Mouse (Mus musculus) right cerebral cortex, postnatal 25 days (tissue): ENCODE results near the gene Ccdc148.

ENCODE experiments used
- DNase-seq: peaks from one replicate; pipeline ENCODE4 v3.0.0; 2022

The Ccdc148 gene

GRCm38 (mm10) chr2:59048775-59049451 lies 111.6 kb downstream of the Ccdc148 start:
- DNase-seq = no peak

- DNase-seq = no peak
Observed at GRCm38 (mm10) chr2:59043313-59044032, 117.0 kb downstream of the Ccdc148 start.

- DNase-seq = no peak
Observed at GRCm38 (mm10) chr2:59042616-59043015, 117.9 kb downstream of the Ccdc148 start.

GRCm38 (mm10) chr2:59036433-59036832 lies 124.0 kb downstream of the Ccdc148 start:
- no peak for DNase-seq

- DNase-seq = no peak
Observed at GRCm38 (mm10) chr2:59035206-59035605, 125.3 kb downstream of the Ccdc148 start.

GRCm38 (mm10) chr2:59034281-59034680 lies 126.2 kb downstream of the Ccdc148 start:
- no peak for DNase-seq

GRCm38 (mm10) chr2:59024558-59024957 lies 135.9 kb downstream of the Ccdc148 start:
- DNase-seq = no peak

- no peak for DNase-seq
Observed at GRCm38 (mm10) chr2:59007356-59007755, 153.1 kb downstream of the Ccdc148 start.

GRCm38 (mm10) chr2:59006567-59007340 lies 153.7 kb downstream of the Ccdc148 start:
- no peak for DNase-seq

GRCm38 (mm10) chr2:58997151-58997550 lies 163.3 kb downstream of the Ccdc148 start:
- no peak for DNase-seq

GRCm38 (mm10) chr2:58992431-58993191 lies 167.9 kb downstream of the Ccdc148 start:
- DNase-seq = no peak

GRCm38 (mm10) chr2:58978095-58978494 lies 182.4 kb downstream of the Ccdc148 start:
- DNase-seq = no peak

- no peak for DNase-seq
Observed at GRCm38 (mm10) chr2:58971507-58972275, 188.8 kb downstream of the Ccdc148 start.

- DNase-seq = no peak
Observed at GRCm38 (mm10) chr2:58956770-58957300, 203.6 kb downstream of the Ccdc148 start.

- no peak for DNase-seq
Observed at GRCm38 (mm10) chr2:58956351-58956750, 204.1 kb downstream of the Ccdc148 start.

GRCm38 (mm10) chr2:58952101-58952500 lies 208.4 kb downstream of the Ccdc148 start:
- DNase-seq = no peak

GRCm38 (mm10) chr2:58948796-58949195 lies 211.7 kb downstream of the Ccdc148 start:
- DNase-seq = no peak

- no peak for DNase-seq
Observed at GRCm38 (mm10) chr2:58941361-58941760, 219.1 kb downstream of the Ccdc148 start.

GRCm38 (mm10) chr2:58925551-58925950 lies 234.9 kb downstream of the Ccdc148 start:
- DNase-seq = peak; percentile 6

- DNase-seq = no peak
Observed at GRCm38 (mm10) chr2:58918351-58918750, 242.1 kb downstream of the Ccdc148 start.

GRCm38 (mm10) chr2:58912339-58912738 lies 248.1 kb downstream of the Ccdc148 start:
- DNase-seq = no peak
